Mouse (Mus musculus) embryonic facial prominence, embryonic 12.5 days (tissue): ENCODE results near the gene Smarcb1. TPM values are rescaled to one million over a fixed set of nuclear protein-coding genes. Genes with fewer than 3 reads are reported as not detected.
A peak's percentile ranks its signal among the peaks of the same experiment; 100 is the strongest.

Experiments used
- ATAC-seq: fragments of 200-750 bp; cut with Nextera tagmentation; 2 replicates; pipeline ENCODE4 v1.8.0; 2017; ENCODE audit not compliant: insufficient number of reproducible peaks, insufficient read depth, low FRiP score, low TSS enrichment
- H3K27ac ChIP-seq: fragments of 300-500 bp; sonication (generic); 2 replicates; pipeline ENCODE4 v1.5.1; 2016; ENCODE audit warnings: mild to moderate bottlenecking
- H3K27me3 ChIP-seq: fragments of 300-500 bp; sonication (generic); 2 replicates; pipeline ENCODE4 v1.6.1; 2016; ENCODE audit warnings: mild to moderate bottlenecking, moderate library complexity
- H3K36me3 ChIP-seq: fragments of 300-500 bp; sonication (generic); 2 replicates; pipeline ENCODE4 v1.6.1; 2016; ENCODE audit warnings: mild to moderate bottlenecking
- H3K4me1 ChIP-seq: fragments of 300-500 bp; sonication (generic); 2 replicates; pipeline ENCODE4 v1.6.1; 2016
- H3K4me2 ChIP-seq: fragments of 300-500 bp; sonication (generic); replicated peaks from 2 replicates; pipeline ENCODE4 v1.6.1; 2016; ENCODE audit warnings: mild to moderate bottlenecking, moderate library complexity
- H3K4me3 ChIP-seq: fragments of 300-500 bp; sonication (generic); 2 replicates; pipeline ENCODE4 v1.5.1; 2016; ENCODE audit warnings: mild to moderate bottlenecking
- H3K9ac ChIP-seq: fragments of 300-500 bp; sonication (generic); 2 replicates; pipeline ENCODE4 v1.6.1; 2016; ENCODE audit warnings: mild to moderate bottlenecking, moderate library complexity
- H3K9me3 ChIP-seq: fragments of 300-500 bp; sonication (generic); 2 replicates; pipeline ENCODE4 v1.6.1; 2016; ENCODE audit warnings: mild to moderate bottlenecking, moderate library complexity
- WGBS: fragments of 180-500 bp; shearing (Covaris S2); methylation state at CpG from one replicate; pipeline ENCODE4 v1.1.7; 2016; 5-methylcytosine and 5-hydroxymethylcytosine counted together
- polyA plus RNA-seq: library from polyadenylated mRNA; unstranded; fragments of >200 nt; fragmentation: Nextera tagmentation; extraction: Ambion mirVana; gene quantifications from 2 replicates; pipeline ENCODE4 v1.2.1, GENCODE M21; 2016

Gene Smarcb1
- polyA plus RNA-seq, 1 experiment from 2014 or later: 269 TPM

- H3K4me2 ChIP-seq: peak overlapping the region; percentile 37
- 4% methylated on average over 15 of the region's 15 CpGs for WGBS
- no peak overlapping the region for H3K4me3 ChIP-seq
These were observed 38.8 kb downstream of the Smarcb1 start for GRCm38 (mm10) chr10:75882433-75883231.

GRCm38 (mm10) chr10:75881578-75882432 is 39.6 kb downstream of the Smarcb1 start:
- H3K4me2 ChIP-seq: peak overlapping the region; percentile 37
- no peak overlapping the region for H3K4me3 ChIP-seq
- H3K9me3 ChIP-seq: no peaks in the 10 kb centered on the region
- H3K27ac ChIP-seq: peak overlapping the region; percentile 67
- ATAC-seq: no peak
- H3K27me3 ChIP-seq: no peaks in the 10 kb centered on the region
- H3K4me1 ChIP-seq: peaks cover 20% of the 10 kb centered on the region
- 12% methylated on average over 20 of the region's 20 CpGs for WGBS
- no peak overlapping the region for H3K9ac ChIP-seq
- H3K36me3 ChIP-seq: no peaks in the 10 kb centered on the region

More at GRCm38 (mm10) chr10:75882433-75883231, 38.8 kb downstream of the Smarcb1 start:
- ATAC-seq: peak; percentile 38; the same call in 1 of the 2 replicates
- H3K36me3 ChIP-seq: no peaks in the 10 kb centered on the region
- H3K9me3 ChIP-seq: no peaks in the 10 kb centered on the region
- 0 out of 2 replicates have a peak overlapping the region, but pooled peaks have one; percentile 27 for H3K9ac ChIP-seq
- H3K4me1 ChIP-seq: peaks cover 20% of the 10 kb centered on the region
- peak overlapping the region; percentile 67 for H3K27ac ChIP-seq
- no peaks in the 10 kb centered on the region for H3K27me3 ChIP-seq

GRCm38 (mm10) chr10:75880771-75881577 is 40.4 kb downstream of the Smarcb1 start:
- H3K9ac ChIP-seq: no peak overlapping the region
- peak overlapping the region; percentile 67 for H3K27ac ChIP-seq
- H3K36me3 ChIP-seq: no peaks in the 10 kb centered on the region
- H3K27me3 ChIP-seq: no peaks in the 10 kb centered on the region
- H3K4me3 ChIP-seq: no peak overlapping the region
- peaks cover 20% of the 10 kb centered on the region for H3K4me1 ChIP-seq
- 40% methylated on average over 6 of the region's 6 CpGs for WGBS
- H3K4me2 ChIP-seq: no peak overlapping the region
- no peaks in the 10 kb centered on the region for H3K9me3 ChIP-seq
- no peak for ATAC-seq

GRCm38 (mm10) chr10:75880351-75880750 is 41.1 kb downstream of the Smarcb1 start:
- H3K27me3 ChIP-seq: no peaks in the 10 kb centered on the region
- no peak for ATAC-seq
- H3K9ac ChIP-seq: no peak overlapping the region
- no peaks in the 10 kb centered on the region for H3K36me3 ChIP-seq
- peak overlapping the region; percentile 57; the same call in 1 of the 2 replicates for H3K27ac ChIP-seq
- no peak overlapping the region for H3K4me2 ChIP-seq
- 95% methylated on average over 10 of the region's 10 CpGs for WGBS
- H3K4me3 ChIP-seq: no peak overlapping the region
- peaks cover 20% of the 10 kb centered on the region for H3K4me1 ChIP-seq
- H3K9me3 ChIP-seq: no peaks in the 10 kb centered on the region

- no peaks in the 10 kb centered on the region for H3K36me3 ChIP-seq
- peaks cover 22% of the 10 kb centered on the region for H3K4me1 ChIP-seq
- WGBS: 92% methylated on average over 3 of the region's 3 CpGs
- no peak overlapping the region for H3K9ac ChIP-seq
- H3K27me3 ChIP-seq: no peaks in the 10 kb centered on the region
- no peaks in the 10 kb centered on the region for H3K9me3 ChIP-seq
- H3K4me3 ChIP-seq: no peak overlapping the region
- no peak for ATAC-seq
- H3K27ac ChIP-seq: no peak overlapping the region
- H3K4me2 ChIP-seq: no peak overlapping the region
These were observed 42.6 kb downstream of the Smarcb1 start for GRCm38 (mm10) chr10:75878836-75879235.

GRCm38 (mm10) chr10:75873543-75874170 is 47.8 kb downstream of the Smarcb1 start:
- Histone ChIP-seq H3K4me3 (peak overlapping the region; percentile 33; the same call in 1 of the 2 replicates), H3K36me3 (no peaks in the 10 kb centered on the region), H3K9me3 (no peaks in the 10 kb centered on the region), H3K4me2 (peak overlapping the region; percentile 57), H3K9ac (0 out of 2 replicates have a peak overlapping the region, but pooled peaks have one; percentile 46), H3K27me3 (no peaks in the 10 kb centered on the region), H3K27ac (peak overlapping the region; percentile 72; the same call in 1 of the 2 replicates), H3K4me1 (peaks cover 11% of the 10 kb centered on the region)
- 23% methylated on average over 10 of the region's 10 CpGs for WGBS
- ATAC-seq: no peak

GRCm38 (mm10) chr10:75872915-75873542 is 48.4 kb downstream of the Smarcb1 start:
- peaks cover 11% of the 10 kb centered on the region for H3K4me1 ChIP-seq
- peak overlapping the region; percentile 72 for H3K27ac ChIP-seq
- peak overlapping the region; percentile 57 for H3K4me2 ChIP-seq
- H3K9me3 ChIP-seq: no peaks in the 10 kb centered on the region
- no peaks in the 10 kb centered on the region for H3K27me3 ChIP-seq
- H3K36me3 ChIP-seq: no peaks in the 10 kb centered on the region
- H3K9ac ChIP-seq: peak overlapping the region; percentile 46; the same call in 1 of the 2 replicates
- 2% methylated on average over 11 of the region's 11 CpGs for WGBS
- ATAC-seq: peak; percentile 98
- H3K4me3 ChIP-seq: peak overlapping the region; percentile 33

- ATAC-seq: no peak
- Histone ChIP-seq H3K4me1 (peaks cover 11% of the 10 kb centered on the region), H3K9ac (no peak overlapping the region), H3K9me3 (no peaks in the 10 kb centered on the region), H3K27ac (0 out of 2 replicates have a peak overlapping the region, but pooled peaks have one; percentile 72), H3K4me3 (peak overlapping the region; percentile 33), H3K27me3 (no peaks in the 10 kb centered on the region), H3K36me3 (no peaks in the 10 kb centered on the region), H3K4me2 (peak overlapping the region; percentile 57)
- WGBS: 34% methylated on average over 10 of the region's 10 CpGs
These were observed 49.1 kb downstream of the Smarcb1 start for GRCm38 (mm10) chr10:75872025-75872914.

GRCm38 (mm10) chr10:75861587-75861986 is 59.8 kb downstream of the Smarcb1 start:
- Histone ChIP-seq H3K36me3 (peaks cover 18% of the 10 kb centered on the region), H3K27me3 (no peaks in the 10 kb centered on the region), H3K4me2 (no peak overlapping the region), H3K27ac (no peak overlapping the region), H3K4me3 (no peak overlapping the region), H3K9ac (no peak overlapping the region), H3K9me3 (no peaks in the 10 kb centered on the region), H3K4me1 (peaks cover 17% of the 10 kb centered on the region)
- WGBS: 68% methylated on average over 5 of the region's 5 CpGs
- no peak for ATAC-seq

- Histone ChIP-seq H3K9me3 (no peaks in the 10 kb centered on the region), H3K36me3 (peaks cover 18% of the 10 kb centered on the region), H3K27ac (peak overlapping the region; percentile 96), H3K4me3 (no peak overlapping the region), H3K9ac (no peak overlapping the region; the same call in 1 of the 2 replicates), H3K4me1 (peaks cover 17% of the 10 kb centered on the region), H3K27me3 (no peaks in the 10 kb centered on the region), H3K4me2 (peak overlapping the region; percentile 82; the same call in 1 of the 2 replicates)
- ATAC-seq: no peak
- 34% methylated on average over 7 of the region's 7 CpGs for WGBS
These were observed 60.7 kb downstream of the Smarcb1 start for GRCm38 (mm10) chr10:75860746-75861145.
